Mouse (Mus musculus) bone marrow, adult 2 months (tissue): Measurements from ENCODE around the gene Toporsl.

Experiments
- CTCF ChIP-seq: fragments of 200-500 bp; IDR thresholded peaks from 2 replicates; pipeline ENCODE4 v1.5.1; 2011; ENCODE audit warnings: low read length, control low read depth; ENCODE audit not compliant: control insufficient read depth, insufficient read depth
- POLR2A ChIP-seq: fragments of 200-500 bp; IDR thresholded peaks from 2 replicates; pipeline ENCODE4 v1.6.1; 2011; ENCODE audit warnings: low read depth, mild to moderate bottlenecking, control low read depth, low read length, borderline replicate concordance; ENCODE audit not compliant: control insufficient read depth

DNA sequence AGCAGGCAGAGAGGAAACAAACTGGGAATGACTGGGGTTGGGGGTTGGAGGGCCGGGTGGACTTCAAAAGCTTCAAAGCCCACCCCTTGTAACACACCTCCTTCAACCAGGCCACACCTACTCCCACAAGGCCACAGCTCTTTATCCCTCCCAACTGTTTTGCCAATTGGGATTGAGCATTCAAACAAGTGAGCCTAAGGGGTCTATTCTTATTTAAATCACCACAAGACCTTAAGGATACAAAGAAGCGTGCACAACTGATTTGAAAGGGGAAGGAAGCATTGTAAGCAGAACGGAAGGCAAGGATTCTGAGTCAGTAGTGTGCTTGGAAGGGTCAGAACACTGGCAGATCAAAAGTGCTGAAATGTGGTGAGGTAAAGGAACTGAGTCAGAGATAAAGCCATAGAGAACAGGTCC is 64.6 kb downstream of the Toporsl start:
- no peak for TF ChIP-seq CTCF
- no peak for TF ChIP-seq POLR2A
